Mouse (Mus musculus) left cerebral cortex, postnatal 4 days (tissue): Measurements from ENCODE around the gene Clcn3. TPM values are rescaled to one million over a fixed set of nuclear protein-coding genes. Genes with fewer than 3 reads are reported as not detected.
A peak's percentile ranks its signal among the peaks of the same experiment; 100 is the strongest.
"Not testable (repeated sequence)": the region's sequence is repeated elsewhere in the genome, so short reads cannot be mapped to it uniquely, and the experiment has no call there.

Source experiments
- DNase-seq: peaks from one replicate; pipeline ENCODE4 v3.0.0-alpha.2; 2022
- intact Hi-C: fragments of 180-260 bp; cut with DNase I; formaldehyde crosslinking; loops from one replicate; pipeline ENCODE4 v1.15.1; 2025
- total RNA-seq, 2 experiments: library from RNA; stranded (reverse); gene quantifications; 2 replicates each; pipeline ENCODE4 v1.2.3; 2021

Clcn3 gene
- total RNA-seq = 100 to 1,000 TPM; 122 to 123 TPM

GRCm38 (mm10) chr8:60982701-60983687, at the start of gene Clcn3:
Gene Clcn3, minus strand, starts transcription at chr8:60983300.
- intact Hi-C loops = no loop called here
- DNase-seq = peak; percentile 98

GRCm38 (mm10) chr8:60996468-60996867, 13.4 kb upstream of the Clcn3 start:
- intact Hi-C loops = no loop called here

GRCm38 (mm10) chr8:60993639-60993986, 10.5 kb upstream of the Clcn3 start:
- intact Hi-C loops = no loop called here
- DNase-seq = no peak

More at GRCm38 (mm10) chr8:60996468-60996867, 13.4 kb upstream of the Clcn3 start:
- DNase-seq = no peak

- intact Hi-C loops = no loop called here
- DNase-seq = peak; percentile 99
These were observed 10.0 kb upstream of the Clcn3 start, which contains the start of gene Nek1 for GRCm38 (mm10) chr8:60992910-60993638. Gene Nek1, plus strand, starts transcription at chr8:60993195.

GRCm38 (mm10) chr8:60992561-60992909, 9.4 kb upstream of the Clcn3 start:
- no peak for DNase-seq
- intact Hi-C loops = no loop called here

GRCm38 (mm10) chr8:60984260-60985010, 1.3 kb upstream of the Clcn3 start:
- intact Hi-C loops, DNase-seq: not testable (repeated sequence)

- intact Hi-C loops = no loop called here
- DNase-seq = peak; percentile 65
These were observed 584 bp upstream of the Clcn3 start for GRCm38 (mm10) chr8:60983688-60984079.

- intact Hi-C loops = no loop called here
- DNase-seq = no peak
These were observed 1.7 kb downstream of the Clcn3 start for GRCm38 (mm10) chr8:60981388-60981787.

GRCm38 (mm10) chr8:60978496-60978895, 4.6 kb downstream of the Clcn3 start:
- intact Hi-C loops = no loop called here
- DNase-seq = no peak

- DNase-seq = no peak
- intact Hi-C loops = no loop called here
These were observed 6.3 kb downstream of the Clcn3 start for GRCm38 (mm10) chr8:60976818-60977217.

GRCm38 (mm10) chr8:60974837-60975236, 8.3 kb downstream of the Clcn3 start:
- DNase-seq = no peak
- intact Hi-C loops = no loop called here

GRCm38 (mm10) chr8:60973448-60973847, 9.7 kb downstream of the Clcn3 start:
- no peak for DNase-seq
- intact Hi-C loops = no loop called here

- DNase-seq = peak; percentile 57
- intact Hi-C loops = no loop called here
These were observed 11.3 kb downstream of the Clcn3 start for GRCm38 (mm10) chr8:60971808-60972207.

GRCm38 (mm10) chr8:60969091-60969490, 14.0 kb downstream of the Clcn3 start:
- intact Hi-C loops = no loop called here

GRCm38 (mm10) chr8:60965741-60966140, 17.4 kb downstream of the Clcn3 start:
- intact Hi-C loops = no loop called here
- DNase-seq = no peak

More at GRCm38 (mm10) chr8:60969091-60969490, 14.0 kb downstream of the Clcn3 start:
- no peak for DNase-seq

- intact Hi-C loops = no loop called here
- no peak for DNase-seq
These were observed 17.8 kb downstream of the Clcn3 start for GRCm38 (mm10) chr8:60965306-60965705.

GRCm38 (mm10) chr8:60964518-60964917, 18.6 kb downstream of the Clcn3 start:
- no peak for DNase-seq
- intact Hi-C loops = no loop called here

GRCm38 (mm10) chr8:60963931-60964330, 19.2 kb downstream of the Clcn3 start:
- DNase-seq = no peak
- intact Hi-C loops = no loop called here

GRCm38 (mm10) chr8:60962763-60963162, 20.3 kb downstream of the Clcn3 start:
- DNase-seq = no peak
- intact Hi-C loops = no loop called here

- DNase-seq = no peak
- intact Hi-C loops = no loop called here
These were observed 26.3 kb downstream of the Clcn3 start for GRCm38 (mm10) chr8:60956847-60957246.
